Mouse (Mus musculus) G1E (cell line): ENCODE measurements around the gene Edem1. TPM values are rescaled to one million over a fixed set of nuclear protein-coding genes. Genes with fewer than 3 reads are reported as not detected.
A peak's percentile ranks its signal among the peaks of the same experiment; 100 is the strongest.

Source experiments
- ATAC-seq: 2 replicates; pipeline ENCODE4 v1.8.0; 2016; ENCODE audit warnings: mild to moderate bottlenecking; ENCODE audit not compliant: insufficient number of reproducible peaks, poor library complexity, low FRiP score, severe bottlenecking; ENCODE audit errors: extremely low read depth
- DNase-seq: peaks from one replicate; pipeline ENCODE4 v3.0.0; 2012; ENCODE audit warnings: low spot score
- H3K27me3 ChIP-seq: 2 replicates; pipeline ENCODE4 v1.6.1; 2012; ENCODE audit warnings: mild to moderate bottlenecking, low read length, inconsistent platforms; ENCODE audit not compliant: insufficient read depth
- H3K36me3 ChIP-seq: replicated peaks from 2 replicates; pipeline ENCODE3; 2012; ENCODE audit warnings: mild to moderate bottlenecking, inconsistent platforms
- H3K4me1 ChIP-seq: 2 replicates; pipeline ENCODE4 v1.6.1; 2012; ENCODE audit warnings: low read depth, low read length, inconsistent platforms, mixed read lengths; ENCODE audit not compliant: insufficient read depth
- H3K4me3 ChIP-seq: 2 replicates; pipeline ENCODE4 v1.5.1; 2012; ENCODE audit warnings: low read depth, mild to moderate bottlenecking, inconsistent platforms, low read length, moderate library complexity, mixed read lengths
- H3K9me3 ChIP-seq: replicated peaks from 2 replicates; pipeline ENCODE4 v1.6.1; 2012; ENCODE audit warnings: inconsistent platforms
- CTCF ChIP-seq: IDR thresholded peaks from 2 replicates; pipeline ENCODE4 v1.5.1; 2012; ENCODE audit warnings: low read depth, low read length, inconsistent platforms, mixed read lengths
- GATA1 ChIP-seq: IDR thresholded peaks from 2 replicates; pipeline ENCODE4 v1.6.1; 2012; ENCODE audit warnings: borderline replicate concordance, low read length, inconsistent platforms, mixed read lengths
- GATA2 ChIP-seq: IDR thresholded peaks from 2 replicates; pipeline ENCODE4 v1.6.1; 2012; ENCODE audit warnings: low read depth, low read length, inconsistent platforms, borderline replicate concordance
- POLR2AphosphoS5 ChIP-seq: IDR thresholded peaks from 2 replicates; pipeline ENCODE4 v1.6.1; 2012; ENCODE audit warnings: low read depth, low read length, inconsistent platforms; ENCODE audit not compliant: insufficient replicate concordance
- TAL1 ChIP-seq: conservative IDR thresholded peaks from 2 replicates; pipeline ENCODE4 v1.6.1; 2012; ENCODE audit warnings: low read depth, low read length, inconsistent platforms, mixed read lengths
- polyA plus RNA-seq: library from polyadenylated mRNA; stranded (reverse); fragments of >175 nt; gene quantifications from 2 replicates; pipeline ENCODE4 v1.2.3, GENCODE M21; 2012
- total RNA-seq, 2 experiments: library from RNA; stranded (forward) in 1 of 2; stranded (reverse) in 1 of 2; fragments of 200-1000 nt in 1 of 2; fragments of >200 nt in 1 of 2; fragmentation: Nextera tagmentation in 1 of 2; gene quantifications; 2 replicates each; pipeline ENCODE4 v1.2.3; 2014 to 2017

The Edem1 gene
- total RNA-seq (2014; fragmentation: Nextera tagmentation), result 58.4 and 66.1 TPM in 2 replicates
- 79.5 and 84.2 TPM in 2 replicates for total RNA-seq (2017)
- 9.6 and 10.3 TPM in 2 replicates for polyA plus RNA-seq

GRCm38 (mm10) chr6:108828234-108828868, at the start of gene Edem1:
TSS of gene Edem1 (plus strand) at chr6:108828641.
- Histone ChIP-seq H3K27me3 (no peaks in the 10 kb centered on the region), H3K9me3 (no peaks in the 10 kb centered on the region), H3K4me3 (peak within 1 kb of the TSS; percentile 95), H3K4me1 (peaks cover 50% of the 10 kb centered on the region), H3K36me3 (peaks cover 42% of the 10 kb centered on the region)
- peak; percentile 97 for DNase-seq
- no peak for TF ChIP-seq GATA1
- ATAC-seq, result peak; percentile 74

GRCm38 (mm10) chr6:108781865-108782264, 46.6 kb upstream of the Edem1 start:
- DNase-seq (no peak), ATAC-seq (no peak)
- Histone ChIP-seq H3K4me1 (peaks cover 67% of the 10 kb centered on the region), H3K4me3 (no peak overlapping the region), H3K27me3 (no peaks in the 10 kb centered on the region), H3K36me3 (peaks cover 19% of the 10 kb centered on the region), H3K9me3 (no peaks in the 10 kb centered on the region)
- TF ChIP-seq TAL1 (no peak), GATA2 (no peak), GATA1 (no peak), POLR2AphosphoS5 (no peak), CTCF (no peak)

- H3K9me3 ChIP-seq, result no peaks in the 10 kb centered on the region
- H3K4me3 ChIP-seq, result peak within 1 kb of the TSS; percentile 100
- peaks cover 63% of the 10 kb centered on the region for H3K4me1 ChIP-seq
- TF ChIP-seq CTCF (peak; percentile 56), POLR2AphosphoS5 (no peak)
- DNase-seq, result peak; percentile 80
- no peaks in the 10 kb centered on the region for H3K27me3 ChIP-seq
- H3K36me3 ChIP-seq, result peaks cover 22% of the 10 kb centered on the region
- ATAC-seq, result peak; percentile 46
Measured at GRCm38 (mm10) chr6:108782526-108783183, 45.8 kb upstream of the Edem1 start, which contains the start of gene Arl8b. TSS of gene Arl8b (plus strand) at chr6:108783099.

GRCm38 (mm10) chr6:108783184-108783881, 45.1 kb upstream of the Edem1 start:
- Histone ChIP-seq H3K4me3 (peak overlapping the region; percentile 100), H3K27me3 (no peaks in the 10 kb centered on the region), H3K4me1 (peaks cover 56% of the 10 kb centered on the region), H3K36me3 (peaks cover 27% of the 10 kb centered on the region), H3K9me3 (no peaks in the 10 kb centered on the region)
- peak; percentile 4 for DNase-seq
- no peak for ATAC-seq
- no peak for TF ChIP-seq POLR2AphosphoS5
- TF ChIP-seq GATA2, result no peak
- TF ChIP-seq GATA1, result no peak
- TF ChIP-seq TAL1, result no peak

- DNase-seq, result peak; percentile 11
- H3K4me1 ChIP-seq, result peaks cover 55% of the 10 kb centered on the region
- H3K27me3 ChIP-seq, result no peaks in the 10 kb centered on the region
- no peak for TF ChIP-seq POLR2AphosphoS5
- no peak for TF ChIP-seq CTCF
- no peak for TF ChIP-seq GATA2
- TF ChIP-seq GATA1, result no peak
- no peak for TF ChIP-seq TAL1
- H3K36me3 ChIP-seq, result peaks cover 33% of the 10 kb centered on the region
- H3K4me3 ChIP-seq, result peak overlapping the region; percentile 100
- peak; percentile 11; the same call in 1 of the 2 replicates for ATAC-seq
- H3K9me3 ChIP-seq, result no peaks in the 10 kb centered on the region
Measured at GRCm38 (mm10) chr6:108784056-108784455, 44.4 kb upstream of the Edem1 start.

GRCm38 (mm10) chr6:108784796-108785195, 43.6 kb upstream of the Edem1 start:
- Histone ChIP-seq H3K27me3 (no peaks in the 10 kb centered on the region), H3K36me3 (peaks cover 39% of the 10 kb centered on the region), H3K4me3 (peak overlapping the region; percentile 100), H3K4me1 (peaks cover 51% of the 10 kb centered on the region), H3K9me3 (no peaks in the 10 kb centered on the region)
- TF ChIP-seq CTCF (no peak), GATA2 (no peak), POLR2AphosphoS5 (no peak), TAL1 (no peak)
- peak; percentile 55 for ATAC-seq
- DNase-seq, result peak; percentile 16

GRCm38 (mm10) chr6:108785551-108785950, 42.9 kb upstream of the Edem1 start:
- Histone ChIP-seq H3K9me3 (no peaks in the 10 kb centered on the region), H3K4me1 (peaks cover 48% of the 10 kb centered on the region), H3K36me3 (peaks cover 45% of the 10 kb centered on the region), H3K4me3 (no peak overlapping the region), H3K27me3 (no peaks in the 10 kb centered on the region)
- ATAC-seq, result no peak
- TF ChIP-seq POLR2AphosphoS5, result no peak
- TF ChIP-seq GATA1, result no peak
- TF ChIP-seq TAL1, result no peak
- no peak for TF ChIP-seq CTCF
- TF ChIP-seq GATA2, result no peak
- no peak for DNase-seq
